Mouse (Mus musculus): ENCODE data around the gene Dab1.

The Dab1 gene

GRCm38 (mm10) chr4:104781441-104781840 is 1162.3 kb downstream of the Dab1 start:
- DNase-seq: no peak

- no peak for DNase-seq
Measured at GRCm38 (mm10) chr4:104782346-104782745, 1163.2 kb downstream of the Dab1 start.

- no peak for DNase-seq
Measured at GRCm38 (mm10) chr4:104792111-104792510, 1173.0 kb downstream of the Dab1 start.
